12 mouse cellular contexts compared by ENCODE assay signal in genomic region chr12:80290964-80291363, GRCm38 (mm10). TPM values are rescaled to one million over a fixed set of nuclear protein-coding genes. Genes with fewer than 3 reads are reported as not detected.
A peak's percentile ranks its signal among the peaks of the same experiment; 100 is the strongest.
DNase-seq lines count a peak whose midpoint lies in the region; ATAC-seq and TF ChIP-seq lines count a peak whose summit lies in the region.
"Had no signal": no experiment of that assay in that cellular context is flagged by ENCODE, and none has a peak within 500 bp of the region (broad histone marks: within the 10 kb centered on the region; RNA-seq: fewer than 3 reads in every experiment).

No protein-coding gene starts in this region.

- peak; percentile 12 to 38 for DNase-seq in cerebellum, postnatal 10 days
- DNase-seq in cerebellum, adult 11 months = no peak
- DNase-seq in left cerebral cortex, adult 18-20 months (ENCODE audit: low spot score in 2 of 2) = peak; percentile 5 to 17
- no peak for DNase-seq in left cerebral cortex, adult 9 months (ENCODE audit: low spot score in 2 of 2)
- peak; percentile 6 to 14 for DNase-seq in frontal cortex, postnatal 14 days (ENCODE audit: low spot score in 2 of 2)
- DNase-seq in left cerebral cortex, postnatal 4 days = peak; percentile 29

- no peaks in the 10 kb centered on the region for H3K4me1 ChIP-seq in intestine, postnatal 0 days (replicated peaks; ENCODE audit: control insufficient read depth, insufficient read depth, low read length)
- H3K4me1 ChIP-seq: intestine, embryonic 15.5 days; midbrain, embryonic 15.5 days; neural tube, embryonic 15.5 days had no signal

- no peak for ATAC-seq in megakaryocyte progenitor cell, adult 5-6 weeks (replicated peaks; ENCODE audit: poor library complexity)
- no peak for ATAC-seq in intestine, postnatal 0 days
- ATAC-seq: intestine, embryonic 15.5 days; midbrain, embryonic 15.5 days had no signal

- no peak overlapping the region for H3K9ac ChIP-seq in intestine, postnatal 0 days (ENCODE audit: low read depth, low read length)
- H3K9ac ChIP-seq: intestine, embryonic 15.5 days; midbrain, embryonic 15.5 days; neural tube, embryonic 15.5 days had no signal

- H3K27ac ChIP-seq in intestine, postnatal 0 days (ENCODE audit: low read depth, low read length) = no peak overlapping the region
- H3K27ac ChIP-seq: intestine, embryonic 15.5 days; midbrain, embryonic 15.5 days; neural tube, embryonic 15.5 days; stomach, postnatal 0 days had no signal

- 83% methylated on average over 8 of the region's 8 CpGs for WGBS in intestine, postnatal 0 days

- H3K9me3 ChIP-seq in intestine, postnatal 0 days (ENCODE audit: control insufficient read depth) = no peaks in the 10 kb centered on the region
- H3K9me3 ChIP-seq: intestine, embryonic 15.5 days; midbrain, embryonic 15.5 days; neural tube, embryonic 15.5 days had no signal

- TF ChIP-seq CTCF in intestine, postnatal 0 days (IDR thresholded peaks at IDR 0.05; ENCODE audit: low read depth) = no peak

- H3K4me3 ChIP-seq in intestine, postnatal 0 days (ENCODE audit: low read depth, low read length) = no peak overlapping the region
- H3K4me3 ChIP-seq: intestine, embryonic 15.5 days; midbrain, embryonic 15.5 days; neural tube, embryonic 15.5 days had no signal

- H3K27me3 ChIP-seq in intestine, postnatal 0 days (replicated peaks; ENCODE audit: control insufficient read depth, insufficient read depth, low read length) = no peaks in the 10 kb centered on the region
- H3K27me3 ChIP-seq: intestine, embryonic 15.5 days; midbrain, embryonic 15.5 days; neural tube, embryonic 15.5 days had no signal

- no peaks in the 10 kb centered on the region for H3K36me3 ChIP-seq in intestine, postnatal 0 days (ENCODE audit: control insufficient read depth, insufficient read depth)
- H3K36me3 ChIP-seq: intestine, embryonic 15.5 days; midbrain, embryonic 15.5 days; neural tube, embryonic 15.5 days had no signal

- intact Hi-C loops in left cerebral cortex, postnatal 4 days (cut with DNase I) = no loop called here

- H3K4me2 ChIP-seq in intestine, postnatal 0 days (replicated peaks; ENCODE audit: low read depth) = no peak overlapping the region
- H3K4me2 ChIP-seq: intestine, embryonic 15.5 days; midbrain, embryonic 15.5 days; neural tube, embryonic 15.5 days had no signal

RNA-seq across cellular contexts. Expression of gene Actn1, which starts 30.8 kb away (rescaled TPM):
- 100 to 1,000 TPM; 107 to 115 TPM for total RNA-seq in left cerebral cortex, adult 18-20 months (2021)
- total RNA-seq in left cerebral cortex, postnatal 4 days (2021) = 10 to 100 TPM; 65.4 to 68.2 TPM
- 14.8 and 17.2 TPM in 2 replicates for total RNA-seq in megakaryocyte progenitor cell, adult 5-6 weeks (2015)
- total RNA-seq in megakaryocyte progenitor cell, adult 5-6 weeks (2017) = 17.8 and 19.4 TPM in 2 replicates
- 28.7 and 29.3 TPM in 2 replicates for polyA plus RNA-seq in intestine, postnatal 0 days (2015; fragmentation: Nextera tagmentation; extraction: Ambion mirVana)

Comparison
In these comparisons a context has a peak if more than half of its experiments do, and no peak if none do; other contexts are left out.
1. DNase-seq: peak in cerebellum, postnatal 10 days (2 of 2), left cerebral cortex, adult 18-20 months (2 of 2), frontal cortex, postnatal 14 days (2 of 2) and left cerebral cortex, postnatal 4 days (single experiment); none in cerebellum, adult 11 months (single experiment) and left cerebral cortex, adult 9 months (0 of 2).